Mouse (Mus musculus): ENCODE results near the gene Mc1r. TPM values are rescaled to one million over a fixed set of nuclear protein-coding genes. Genes with fewer than 3 reads are reported as not detected.

Mc1r gene
- polyA plus RNA-seq, 1 experiment from 2014 or later: not detected

DNA sequence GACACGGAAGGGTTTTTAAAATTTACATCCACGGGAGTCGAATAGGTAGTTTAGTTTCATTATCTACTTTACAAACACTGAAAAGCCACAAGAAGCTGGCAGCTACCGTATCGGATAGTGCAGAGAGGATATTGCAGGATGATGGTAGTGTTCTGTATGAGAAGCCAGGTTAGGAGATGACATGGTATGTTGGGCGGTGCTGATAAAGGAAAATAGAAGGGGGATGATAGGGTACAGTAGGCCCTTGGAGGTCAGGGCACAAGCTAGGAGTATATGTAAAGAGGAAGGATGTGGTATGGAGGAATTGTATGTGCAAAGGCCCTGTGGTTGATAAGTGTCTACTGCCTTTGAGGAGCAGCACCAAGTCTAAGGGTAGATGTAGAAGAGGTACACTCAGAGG lies 47.7 kb downstream of the Mc1r start:
- no peak for ATAC-seq (ENCODE audit: insufficient read depth, low FRiP score, low read depth)
- no peak overlapping the region for H3K27ac ChIP-seq
- no peak overlapping the region for H3K4me3 ChIP-seq (replicated peaks)
- H3K9me3 ChIP-seq: no peaks in the 10 kb centered on the region
- 92% methylated on average over 6 of the region's 6 CpGs for WGBS
- H3K36me3 ChIP-seq: peaks cover 25% of the 10 kb centered on the region
- H3K9ac ChIP-seq: no peak overlapping the region
- H3K27me3 ChIP-seq (replicated peaks): no peaks in the 10 kb centered on the region
- no peak overlapping the region for H3K4me2 ChIP-seq
- H3K4me1 ChIP-seq: no peaks in the 10 kb centered on the region

Other genes with a start within 250 kb of the Mc1r start
- gene Sult5a1, start 248.8 kb upstream of the Mc1r start, polyA plus RNA-seq (2015; fragmentation: Nextera tagmentation; extraction: Ambion mirVana): 14.2 and 15.6 TPM in 2 replicates
- 2.0 and 3.9 TPM in 2 replicates for gene Dpep1, start 220.9 kb upstream of the Mc1r start, polyA plus RNA-seq (2015; fragmentation: Nextera tagmentation; extraction: Ambion mirVana)
- gene Chmp1a, start 194.3 kb upstream of the Mc1r start, polyA plus RNA-seq (2015; fragmentation: Nextera tagmentation; extraction: Ambion mirVana): 135 and 150 TPM in 2 replicates
- gene Spata33, start 194.3 kb upstream of the Mc1r start, polyA plus RNA-seq (2015; fragmentation: Nextera tagmentation; extraction: Ambion mirVana): 3.0 and 3.1 TPM in 2 replicates
- 28.8 and 30.6 TPM in 2 replicates for gene Cdk10, start 182.3 kb upstream of the Mc1r start, polyA plus RNA-seq (2015; fragmentation: Nextera tagmentation; extraction: Ambion mirVana)
- gene Spata2l, start 170.9 kb upstream of the Mc1r start, polyA plus RNA-seq (2015; fragmentation: Nextera tagmentation; extraction: Ambion mirVana): 5.0 and 5.8 TPM in 2 replicates
- gene Zfp276, start 152.9 kb upstream of the Mc1r start, polyA plus RNA-seq (2015; fragmentation: Nextera tagmentation; extraction: Ambion mirVana): 19.8 and 21.0 TPM in 2 replicates
- gene Vps9d1, start 152.8 kb upstream of the Mc1r start, polyA plus RNA-seq (2015; fragmentation: Nextera tagmentation; extraction: Ambion mirVana): 20.5 and 22.5 TPM in 2 replicates
- gene Fanca, start 88.5 kb upstream of the Mc1r start, polyA plus RNA-seq (2015; fragmentation: Nextera tagmentation; extraction: Ambion mirVana): 20.9 and 22.8 TPM in 2 replicates
- 5.4 and 5.9 TPM in 2 replicates for gene Spire2, start 74.4 kb upstream of the Mc1r start, polyA plus RNA-seq (2015; fragmentation: Nextera tagmentation; extraction: Ambion mirVana)
- 159 and 182 TPM in 2 replicates for gene Tcf25, start 33.4 kb upstream of the Mc1r start, polyA plus RNA-seq (2015; fragmentation: Nextera tagmentation; extraction: Ambion mirVana)
- 55.7 and 57.1 TPM in 2 replicates for gene Tubb3, start 4.3 kb downstream of the Mc1r start, polyA plus RNA-seq (2015; fragmentation: Nextera tagmentation; extraction: Ambion mirVana)
- 24.9 and 28.1 TPM in 2 replicates for gene Def8, start 16.4 kb downstream of the Mc1r start, polyA plus RNA-seq (2015; fragmentation: Nextera tagmentation; extraction: Ambion mirVana)
- 46.8 and 57.6 TPM in 2 replicates for gene Afg3l1, start 70.8 kb downstream of the Mc1r start, polyA plus RNA-seq (2015; fragmentation: Nextera tagmentation; extraction: Ambion mirVana)
- 2.9 and 3.6 TPM in 2 replicates for gene Dbndd1, start 108.4 kb downstream of the Mc1r start, polyA plus RNA-seq (2015; fragmentation: Nextera tagmentation; extraction: Ambion mirVana)
- gene Gas8, start 111.7 kb downstream of the Mc1r start, polyA plus RNA-seq (2015; fragmentation: Nextera tagmentation; extraction: Ambion mirVana): 24.7 and 25.7 TPM in 2 replicates
- 8.9 and 9.6 TPM in 2 replicates for gene Rhou, start 246.8 kb downstream of the Mc1r start, polyA plus RNA-seq (2015; fragmentation: Nextera tagmentation; extraction: Ambion mirVana)